Mouse (Mus musculus) small intestine, adult 2 months (tissue): ENCODE results near the gene Ttc28.

Experiments
- CTCF ChIP-seq: fragments of 200-500 bp; IDR thresholded peaks from 2 replicates; pipeline ENCODE4 v1.5.1; 2012; ENCODE audit warnings: low read depth, mild to moderate bottlenecking, control low read depth, inconsistent platforms, low read length, moderate library complexity, mixed read lengths; ENCODE audit not compliant: insufficient replicate concordance, insufficient read length; ENCODE audit errors: extremely low read depth
- POLR2A ChIP-seq: fragments of 200-500 bp; IDR thresholded peaks from 2 replicates; pipeline ENCODE4 v1.6.1; 2012; ENCODE audit warnings: low read depth, mild to moderate bottlenecking, control low read depth, inconsistent platforms, low read length, moderate library complexity

- peak; percentile 13; the same call in 1 of the 2 replicates for TF ChIP-seq CTCF
- TF ChIP-seq POLR2A, result no peak
Measured at GRCm38 (mm10) chr5:111207924-111208659, 328.5 kb downstream of the Ttc28 start.
